Mouse (Mus musculus) CD4-positive naive resting alpha-beta T cell, adult 76 days (primary cell): Measurements from ENCODE around the gene Olfr1432. TPM values are rescaled to one million over a fixed set of nuclear protein-coding genes. Genes with fewer than 3 reads are reported as not detected.

Experiments used
- total RNA-seq: library from RNA; stranded (reverse); gene quantifications from one replicate; pipeline ENCODE4 v1.2.4, GENCODE M21; 2023

The Olfr1432 gene
- total RNA-seq: not detected

GRCm38 (mm10) chr19:12232496-12232895 lies at the start of gene Olfr1432:
Gene Olfr1432, minus strand, starts transcription at chr19:12232596.

GRCm38 (mm10) chr19:12279554-12279953 lies 47.2 kb upstream of the Olfr1432 start, which contains the start of gene Olfr1434:
Gene Olfr1434, plus strand, starts transcription at chr19:12279854.

GRCm38 (mm10) chr19:12260732-12261131 lies 28.3 kb upstream of the Olfr1432 start, which contains the start of gene Olfr235:
Gene Olfr235, plus strand, starts transcription at chr19:12261032.

GRCm38 (mm10) chr19:12241559-12241958 lies 9.2 kb upstream of the Olfr1432 start, which contains the start of gene Olfr262:
Gene Olfr262, minus strand, starts transcription at chr19:12241659.

GRCm38 (mm10) chr19:12200334-12200733 lies 32.1 kb downstream of the Olfr1432 start, which contains the start of gene Olfr1431:
Gene Olfr1431, plus strand, starts transcription at chr19:12200634.

Other genes starting within 250 kb of the Olfr1432 start
- gene Olfr1423, start 191.3 kb downstream of the Olfr1432 start, total RNA-seq: not detected
- not detected for gene Olfr1424, start 169.9 kb downstream of the Olfr1432 start, total RNA-seq
- gene Olfr1425, start 154.9 kb downstream of the Olfr1432 start, total RNA-seq: not detected
- gene Olfr1426, start 140.6 kb downstream of the Olfr1432 start, total RNA-seq: not detected
- not detected for gene Olfr1427, start 129.3 kb downstream of the Olfr1432 start, total RNA-seq
- not detected for gene Olfr1428, start 116.7 kb downstream of the Olfr1432 start, total RNA-seq
- gene Olfr76, start 109.4 kb downstream of the Olfr1432 start, total RNA-seq: not detected
- gene Olfr1555-ps1, start 62.5 kb downstream of the Olfr1432 start, total RNA-seq: not detected
- gene Olfr1431, start 32.0 kb downstream of the Olfr1432 start, total RNA-seq: not detected
- gene Olfr262, start 9.1 kb upstream of the Olfr1432 start, total RNA-seq: not detected
- gene Olfr235, start 28.4 kb upstream of the Olfr1432 start, total RNA-seq: not detected
- gene Olfr1434, start 47.3 kb upstream of the Olfr1432 start, total RNA-seq: not detected
- not detected for gene Olfr1436, start 66.5 kb upstream of the Olfr1432 start, total RNA-seq
- gene Olfr1437, start 92.5 kb upstream of the Olfr1432 start, total RNA-seq: not detected
- gene Olfr1438-ps1, start 103.3 kb upstream of the Olfr1432 start, total RNA-seq: not detected
- gene Olfr1440, start 154.7 kb upstream of the Olfr1432 start, total RNA-seq: not detected
- gene Olfr1441, start 184.8 kb upstream of the Olfr1432 start, total RNA-seq: not detected
- gene Pfpl, start 195.3 kb upstream of the Olfr1432 start, total RNA-seq: not detected
- gene Mpeg1, start 228.2 kb upstream of the Olfr1432 start, total RNA-seq: 18.6 TPM